Mouse (Mus musculus): ENCODE results near the gene Gata3. TPM values are rescaled to one million over a fixed set of nuclear protein-coding genes. Genes with fewer than 3 reads are reported as not detected.

Gata3 gene
- total and polyA plus RNA-seq, 2 experiments: 0.33 TPM; not detected in 1

GRCm38 (mm10) chr2:9896097-9896770 lies 6.4 kb upstream of the Gata3 start:
- Histone ChIP-seq H3K9ac (ENCODE audit: low read depth, low read length) (no peak overlapping the region), H3K4me3 (ENCODE audit: insufficient read depth, low read depth, low read length) (no peak overlapping the region), H3K36me3 (ENCODE audit: control insufficient read depth, insufficient read depth, low read length) (no peaks in the 10 kb centered on the region), H3K4me1 (ENCODE audit: control insufficient read depth, insufficient read depth, low read length) (no peaks in the 10 kb centered on the region), H3K79me2 (ENCODE audit: control insufficient read depth, insufficient read depth, low read length) (no peaks in the 10 kb centered on the region), H3K27me3 (ENCODE audit: control insufficient read depth, insufficient read depth, low read length) (peaks cover 14% of the 10 kb centered on the region; the same call in 1 of the 2 replicates), H3K27ac (replicated peaks; ENCODE audit: insufficient read depth, low read depth, low read length) (no peak overlapping the region)
- 7% methylated on average over 22 of the region's 22 CpGs for WGBS
- TF ChIP-seq CTCF (IDR thresholded peaks at IDR 0.05; ENCODE audit: low read depth, low read length): no peak
- no peak for TF ChIP-seq POLR2A (IDR thresholded peaks at IDR 0.05; ENCODE audit: extremely low read depth, insufficient read depth, low read length)
- no peak for DNase-seq (ENCODE audit: extremely low read depth, low read depth, low spot score)

GRCm38 (mm10) chr2:9894836-9895593 lies 5.2 kb upstream of the Gata3 start:
- WGBS: 10% methylated on average over 19 of the region's 19 CpGs
- TF ChIP-seq CTCF (IDR thresholded peaks at IDR 0.05; ENCODE audit: low read depth, low read length) (no peak), POLR2A (IDR thresholded peaks at IDR 0.05; ENCODE audit: extremely low read depth, insufficient read depth, low read length) (no peak)
- Histone ChIP-seq H3K27me3 (ENCODE audit: control insufficient read depth, insufficient read depth, low read length) (peaks cover 14% of the 10 kb centered on the region; the same call in 1 of the 2 replicates), H3K79me2 (ENCODE audit: control insufficient read depth, insufficient read depth, low read length) (no peaks in the 10 kb centered on the region), H3K27ac (replicated peaks; ENCODE audit: insufficient read depth, low read depth, low read length) (no peak overlapping the region), H3K9ac (ENCODE audit: low read depth, low read length) (no peak overlapping the region), H3K4me3 (ENCODE audit: insufficient read depth, low read depth, low read length) (no peak overlapping the region), H3K4me1 (ENCODE audit: control insufficient read depth, insufficient read depth, low read length) (no peaks in the 10 kb centered on the region), H3K36me3 (ENCODE audit: control insufficient read depth, insufficient read depth, low read length) (no peaks in the 10 kb centered on the region)
- no peak for DNase-seq (ENCODE audit: extremely low read depth, low read depth, low spot score)

- no peak for DNase-seq (ENCODE audit: extremely low read depth, low read depth, low spot score)
- Histone ChIP-seq H3K4me1 (ENCODE audit: control insufficient read depth, insufficient read depth, low read length) (no peaks in the 10 kb centered on the region), H3K9ac (ENCODE audit: low read depth, low read length) (no peak overlapping the region), H3K27ac (replicated peaks; ENCODE audit: insufficient read depth, low read depth, low read length) (no peak overlapping the region), H3K79me2 (ENCODE audit: control insufficient read depth, insufficient read depth, low read length) (no peaks in the 10 kb centered on the region), H3K36me3 (ENCODE audit: control insufficient read depth, insufficient read depth, low read length) (no peaks in the 10 kb centered on the region), H3K4me3 (ENCODE audit: insufficient read depth, low read depth, low read length) (no peak overlapping the region), H3K27me3 (ENCODE audit: control insufficient read depth, insufficient read depth, low read length) (peaks cover 18% of the 10 kb centered on the region; the same call in 1 of the 2 replicates)
- WGBS: 8% methylated on average over 6 of the region's 6 CpGs
- no peak for TF ChIP-seq CTCF (IDR thresholded peaks at IDR 0.05; ENCODE audit: low read depth, low read length)
- TF ChIP-seq POLR2A (IDR thresholded peaks at IDR 0.05; ENCODE audit: extremely low read depth, insufficient read depth, low read length): no peak
These were observed 3.6 kb upstream of the Gata3 start for GRCm38 (mm10) chr2:9893272-9893953.

- no peak overlapping the region for H3K27ac ChIP-seq (replicated peaks; ENCODE audit: insufficient read depth, low read depth, low read length)
- no peak for DNase-seq (ENCODE audit: extremely low read depth, low read depth, low spot score)
- 24% methylated on average over 7 of the region's 7 CpGs for WGBS
- no peaks in the 10 kb centered on the region for H3K36me3 ChIP-seq (ENCODE audit: control insufficient read depth, insufficient read depth, low read length)
- TF ChIP-seq CTCF (IDR thresholded peaks at IDR 0.05; ENCODE audit: low read depth, low read length) (no peak), POLR2A (IDR thresholded peaks at IDR 0.05; ENCODE audit: extremely low read depth, insufficient read depth, low read length) (no peak)
- H3K4me1 ChIP-seq (ENCODE audit: control insufficient read depth, insufficient read depth, low read length): no peaks in the 10 kb centered on the region
- H3K79me2 ChIP-seq (ENCODE audit: control insufficient read depth, insufficient read depth, low read length): no peaks in the 10 kb centered on the region
- H3K9ac ChIP-seq (ENCODE audit: low read depth, low read length): no peak overlapping the region
- peaks cover 18% of the 10 kb centered on the region; the same call in 1 of the 2 replicates for H3K27me3 ChIP-seq (ENCODE audit: control insufficient read depth, insufficient read depth, low read length)
- H3K4me3 ChIP-seq (ENCODE audit: insufficient read depth, low read depth, low read length): no peak overlapping the region
These were observed 2.7 kb upstream of the Gata3 start for GRCm38 (mm10) chr2:9892541-9892940.

GRCm38 (mm10) chr2:9890906-9891305 lies 1.1 kb upstream of the Gata3 start:
- 26% methylated on average over 5 of the region's 5 CpGs for WGBS

More at GRCm38 (mm10) chr2:9890906-9891305, 1.1 kb upstream of the Gata3 start:
- Histone ChIP-seq H3K4me3 (ENCODE audit: insufficient read depth, low read depth, low read length) (no peak overlapping the region), H3K27me3 (ENCODE audit: control insufficient read depth, insufficient read depth, low read length) (peaks cover 14% of the 10 kb centered on the region; the same call in 1 of the 2 replicates), H3K36me3 (ENCODE audit: control insufficient read depth, insufficient read depth, low read length) (no peaks in the 10 kb centered on the region), H3K79me2 (ENCODE audit: control insufficient read depth, insufficient read depth, low read length) (no peaks in the 10 kb centered on the region), H3K27ac (replicated peaks; ENCODE audit: insufficient read depth, low read depth, low read length) (no peak overlapping the region), H3K4me1 (ENCODE audit: control insufficient read depth, insufficient read depth, low read length) (no peaks in the 10 kb centered on the region), H3K9ac (ENCODE audit: low read depth, low read length) (no peak overlapping the region)
- no peak for TF ChIP-seq CTCF (IDR thresholded peaks at IDR 0.05; ENCODE audit: low read depth, low read length)
- TF ChIP-seq POLR2A (IDR thresholded peaks at IDR 0.05; ENCODE audit: extremely low read depth, insufficient read depth, low read length): no peak
- no peak for DNase-seq (ENCODE audit: extremely low read depth, low read depth, low spot score)
